Mouse (Mus musculus) CD4-positive, CD25-positive, alpha-beta regulatory T cell (primary cell): ENCODE data around the gene Nphs1. TPM values are rescaled to one million over a fixed set of nuclear protein-coding genes. Genes with fewer than 3 reads are reported as not detected.

Experiments used
- polyA plus RNA-seq: library from polyadenylated mRNA; unstranded; fragments of 100-300 nt; shearing (Covaris generic); gene quantifications from one replicate; pipeline ENCODE4 v1.2.1, GENCODE M21; 2017

Gene Nphs1
- polyA plus RNA-seq = not detected

GRCm38 (mm10) chr7:30457629-30458330 lies at the start of gene Nphs1, which contains the start of gene Kirrel2:
Gene Nphs1 (plus strand): TSS chr7:30458315.
Gene Kirrel2 (minus strand): TSS chr7:30457690.

GRCm38 (mm10) chr7:30413596-30413995 lies 44.5 kb upstream of the Nphs1 start, which contains the start of gene Tyrobp:
Gene Tyrobp (plus strand): TSS chr7:30413760.

GRCm38 (mm10) chr7:30419561-30420499 lies 38.3 kb upstream of the Nphs1 start, which contains the start of gene Hcst:
Gene Hcst (minus strand): TSS chr7:30419854.

GRCm38 (mm10) chr7:30421175-30421889 lies 36.8 kb upstream of the Nphs1 start, which contains the start of gene Nfkbid:
Gene Nfkbid (plus strand): TSS chr7:30421732.

GRCm38 (mm10) chr7:30444971-30445751 lies 13.0 kb upstream of the Nphs1 start, which contains the start of gene Aplp1:
Gene Aplp1 (minus strand): TSS chr7:30445535.

GRCm38 (mm10) chr7:30493401-30493931 lies 35.4 kb downstream of the Nphs1 start, which contains the start of gene Prodh2:
Gene Prodh2 (plus strand): TSS chr7:30493622.

GRCm38 (mm10) chr7:30534633-30535577 lies 76.8 kb downstream of the Nphs1 start, which contains the start of gene Arhgap33:
Gene Arhgap33 (minus strand): TSS chr7:30535060.

Other genes with a start within 250 kb of the Nphs1 start
- gene Polr2i, start 226.4 kb upstream of the Nphs1 start, polyA plus RNA-seq = 55.5 TPM
- gene Tbcb, start 226.0 kb upstream of the Nphs1 start, polyA plus RNA-seq = 105 TPM
- gene Ovol3, start 222.6 kb upstream of the Nphs1 start, polyA plus RNA-seq = not detected
- 0.39 TPM for gene Thap8, start 178.2 kb upstream of the Nphs1 start, polyA plus RNA-seq
- 5.4 TPM for gene Wdr62, start 177.9 kb upstream of the Nphs1 start, polyA plus RNA-seq
- gene Clip3, start 166.6 kb upstream of the Nphs1 start, polyA plus RNA-seq = 3.3 TPM
- gene Alkbh6, start 149.6 kb upstream of the Nphs1 start, polyA plus RNA-seq = 168 TPM
- 15.5 TPM for gene Syne4, start 143.5 kb upstream of the Nphs1 start, polyA plus RNA-seq
- gene E130208F15Rik, start 136.6 kb upstream of the Nphs1 start, polyA plus RNA-seq = not detected
- gene Sdhaf1, start 134.4 kb upstream of the Nphs1 start, polyA plus RNA-seq = 64.6 TPM
- not detected for gene Lrfn3, start 95.5 kb upstream of the Nphs1 start, polyA plus RNA-seq
- 5.5 TPM for gene Tyrobp, start 44.6 kb upstream of the Nphs1 start, polyA plus RNA-seq
- gene Hcst, start 38.5 kb upstream of the Nphs1 start, polyA plus RNA-seq = 409 TPM
- gene Nfkbid, start 36.6 kb upstream of the Nphs1 start, polyA plus RNA-seq = 99.8 TPM
- gene Aplp1, start 12.8 kb upstream of the Nphs1 start, polyA plus RNA-seq = 17.8 TPM
- gene Kirrel2, start 625 bp upstream of the Nphs1 start, polyA plus RNA-seq = not detected
- not detected for gene Prodh2, start 35.3 kb downstream of the Nphs1 start, polyA plus RNA-seq
- gene Arhgap33, start 76.7 kb downstream of the Nphs1 start, polyA plus RNA-seq = 1.2 TPM
- 4.2 TPM for gene Hspb6, start 93.9 kb downstream of the Nphs1 start, polyA plus RNA-seq
- gene Proser3, start 94.0 kb downstream of the Nphs1 start, polyA plus RNA-seq = 9.9 TPM
- gene Lin37, start 101.5 kb downstream of the Nphs1 start, polyA plus RNA-seq = 89.4 TPM
- 47.2 TPM for gene U2af1l4, start 105.0 kb downstream of the Nphs1 start, polyA plus RNA-seq
- 86.6 TPM for gene Gm49396, start 105.0 kb downstream of the Nphs1 start, polyA plus RNA-seq
- 217 TPM for gene Psenen, start 105.3 kb downstream of the Nphs1 start, polyA plus RNA-seq
- 150 TPM for gene Igflr1, start 107.1 kb downstream of the Nphs1 start, polyA plus RNA-seq
- gene Kmt2b, start 130.4 kb downstream of the Nphs1 start, polyA plus RNA-seq = 15.9 TPM
- 11.7 TPM for gene Zbtb32, start 140.6 kb downstream of the Nphs1 start, polyA plus RNA-seq
- gene Upk1a, start 154.5 kb downstream of the Nphs1 start, polyA plus RNA-seq = 0.83 TPM
- 581 TPM for gene Cox6b1, start 167.8 kb downstream of the Nphs1 start, polyA plus RNA-seq
- not detected for gene Etv2, start 177.5 kb downstream of the Nphs1 start, polyA plus RNA-seq
- 204 TPM for gene Rbm42, start 192.0 kb downstream of the Nphs1 start, polyA plus RNA-seq
- 37.3 TPM for gene Haus5, start 206.7 kb downstream of the Nphs1 start, polyA plus RNA-seq
- not detected for gene Pmis2, start 213.3 kb downstream of the Nphs1 start, polyA plus RNA-seq
- not detected for gene 2200002J24Rik, start 240.6 kb downstream of the Nphs1 start, polyA plus RNA-seq